Mouse (Mus musculus) cerebellum, adult 2 months (tissue): ENCODE measurements at regions not wholly inside any gene's neighbourhood (a gene's known extent, or its start where the extent isn't known, plus 50 kb on each side); places are given as distances from the start of the nearest gene placed in this dataset.

Source experiments
- CTCF ChIP-seq: fragments of 200-500 bp; IDR thresholded peaks from 2 replicates; pipeline ENCODE4 v1.5.1; 2011; ENCODE audit warnings: low read depth, mild to moderate bottlenecking, control low read depth, low read length, moderate library complexity, borderline replicate concordance; ENCODE audit not compliant: insufficient read depth
- POLR2A ChIP-seq: fragments of 200-500 bp; IDR thresholded peaks from 2 replicates; pipeline ENCODE4 v1.6.1; 2011; ENCODE audit warnings: low read length, control low read depth, borderline replicate concordance; ENCODE audit not compliant: insufficient read depth

DNA sequence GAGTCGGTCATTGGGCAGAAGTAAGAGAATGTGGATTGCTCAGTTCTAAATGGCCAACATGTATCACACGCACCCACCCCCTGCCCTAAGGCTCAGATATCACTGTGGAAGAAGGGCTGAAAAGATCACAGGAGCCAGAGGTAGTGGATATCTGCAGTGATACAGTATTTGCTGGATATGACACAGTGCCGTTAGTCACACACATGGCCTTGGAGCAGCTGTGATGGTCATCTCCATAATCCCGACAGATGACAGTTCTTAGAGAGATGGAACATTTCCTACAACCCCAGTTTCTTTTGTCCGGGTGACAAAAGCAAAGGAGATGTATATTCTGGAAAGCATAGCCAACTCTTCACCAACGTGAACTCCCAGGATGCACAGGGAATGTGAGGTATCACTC, 65.1 kb upstream of the Msx2 start:
- TF ChIP-seq CTCF (no peak), POLR2A (no peak)
